Mouse (Mus musculus): ENCODE results near the gene Glis3. TPM values are rescaled to one million over a fixed set of nuclear protein-coding genes. Genes with fewer than 3 reads are reported as not detected.

Gene Glis3
- 1.4 and 1.7 TPM in 2 replicates for polyA plus RNA-seq (2016; fragmentation: Nextera tagmentation; extraction: Ambion mirVana)

GRCm38 (mm10) chr19:28679776-28680391, at the start of gene Glis3:
Glis3 (minus strand) TSS chr19:28680077.
- Histone ChIP-seq H3K4me2 (replicated peaks) (peak within 1 kb of the TSS; percentile 82), H3K9me3 (no peaks in the 10 kb centered on the region), H3K4me3 (peak within 1 kb of the TSS; percentile 46), H3K36me3 (no peaks in the 10 kb centered on the region), H3K27ac (no peak within 1 kb of the TSS), H3K27me3 (replicated peaks) (peaks cover 33% of the 10 kb centered on the region), H3K4me1 (peaks cover 22% of the 10 kb centered on the region), H3K9ac (peak within 1 kb of the TSS; percentile 48)
- 0% methylated on average over 63 of the region's 66 CpGs for WGBS
- peak; percentile 91 for ATAC-seq (ENCODE audit: low FRiP score, low read depth)

GRCm38 (mm10) chr19:28726161-28726880, 46.4 kb upstream of the Glis3 start:
- Histone ChIP-seq H3K27me3 (replicated peaks) (peaks cover 10% of the 10 kb centered on the region), H3K9me3 (no peaks in the 10 kb centered on the region), H3K4me2 (replicated peaks) (no peak overlapping the region), H3K9ac (no peak overlapping the region), H3K4me1 (no peaks in the 10 kb centered on the region), H3K36me3 (no peaks in the 10 kb centered on the region), H3K27ac (no peak overlapping the region), H3K4me3 (no peak overlapping the region)
- no peak for ATAC-seq (ENCODE audit: low FRiP score, low read depth)
- 56% methylated on average over 18 of the region's 18 CpGs for WGBS

GRCm38 (mm10) chr19:28724641-28725040, 44.8 kb upstream of the Glis3 start:
- H3K36me3 ChIP-seq = no peaks in the 10 kb centered on the region
- peaks cover 13% of the 10 kb centered on the region for H3K27me3 ChIP-seq (replicated peaks)
- no peak overlapping the region for H3K9ac ChIP-seq
- H3K9me3 ChIP-seq = no peaks in the 10 kb centered on the region
- no peak overlapping the region for H3K4me2 ChIP-seq (replicated peaks)
- no peak overlapping the region for H3K4me3 ChIP-seq
- H3K4me1 ChIP-seq = no peaks in the 10 kb centered on the region
- no peak overlapping the region for H3K27ac ChIP-seq
- no peak for ATAC-seq (ENCODE audit: low FRiP score, low read depth)
- 79% methylated on average over 7 of the region's 7 CpGs for whole genome bisulfite sequencing

- no peak overlapping the region for H3K27ac ChIP-seq
- H3K27me3 ChIP-seq (replicated peaks) = peaks cover 13% of the 10 kb centered on the region
- H3K4me1 ChIP-seq = no peaks in the 10 kb centered on the region
- no peak overlapping the region for H3K9ac ChIP-seq
- no peak overlapping the region for H3K4me2 ChIP-seq (replicated peaks)
- H3K36me3 ChIP-seq = no peaks in the 10 kb centered on the region
- WGBS = 85% methylated on average over 4 of the region's 4 CpGs
- ATAC-seq (ENCODE audit: low FRiP score, low read depth) = no peak
- H3K9me3 ChIP-seq = no peaks in the 10 kb centered on the region
- H3K4me3 ChIP-seq = no peak overlapping the region
Observed at GRCm38 (mm10) chr19:28722626-28723025, 42.7 kb upstream of the Glis3 start.

GRCm38 (mm10) chr19:28721834-28722233, 42.0 kb upstream of the Glis3 start:
- H3K36me3 ChIP-seq = no peaks in the 10 kb centered on the region
- peaks cover 17% of the 10 kb centered on the region for H3K27me3 ChIP-seq (replicated peaks)
- no peak overlapping the region for H3K27ac ChIP-seq
- no peak overlapping the region for H3K4me3 ChIP-seq
- H3K4me1 ChIP-seq = no peaks in the 10 kb centered on the region
- no peak overlapping the region for H3K4me2 ChIP-seq (replicated peaks)
- no peak overlapping the region for H3K9ac ChIP-seq
- H3K9me3 ChIP-seq = no peaks in the 10 kb centered on the region
- WGBS = 85% methylated on average over 10 of the region's 10 CpGs
- ATAC-seq (ENCODE audit: low FRiP score, low read depth) = no peak

GRCm38 (mm10) chr19:28720016-28720415, 40.1 kb upstream of the Glis3 start:
- no peak overlapping the region for H3K4me2 ChIP-seq (replicated peaks)
- ATAC-seq (ENCODE audit: low FRiP score, low read depth) = no peak
- no peak overlapping the region for H3K9ac ChIP-seq
- H3K4me1 ChIP-seq = no peaks in the 10 kb centered on the region
- H3K36me3 ChIP-seq = no peaks in the 10 kb centered on the region
- H3K27me3 ChIP-seq (replicated peaks) = peaks cover 20% of the 10 kb centered on the region
- H3K4me3 ChIP-seq = no peak overlapping the region
- no peak overlapping the region for H3K27ac ChIP-seq
- H3K9me3 ChIP-seq = no peaks in the 10 kb centered on the region

GRCm38 (mm10) chr19:28714674-28715073, 34.8 kb upstream of the Glis3 start:
- Histone ChIP-seq H3K9me3 (no peaks in the 10 kb centered on the region), H3K36me3 (no peaks in the 10 kb centered on the region), H3K4me3 (no peak overlapping the region), H3K27me3 (replicated peaks) (peaks cover 7% of the 10 kb centered on the region; the same call in 1 of the 2 replicates), H3K9ac (no peak overlapping the region), H3K27ac (no peak overlapping the region), H3K4me2 (replicated peaks) (no peak overlapping the region), H3K4me1 (no peaks in the 10 kb centered on the region)
- no peak for ATAC-seq (ENCODE audit: low FRiP score, low read depth)
- 83% methylated on average over 4 of the region's 4 CpGs for WGBS

GRCm38 (mm10) chr19:28697718-28698117, 17.8 kb upstream of the Glis3 start:
- H3K4me3 ChIP-seq = no peak overlapping the region
- H3K36me3 ChIP-seq = no peaks in the 10 kb centered on the region
- H3K9me3 ChIP-seq = no peaks in the 10 kb centered on the region
- H3K4me2 ChIP-seq (replicated peaks) = no peak overlapping the region
- no peak overlapping the region for H3K27ac ChIP-seq
- 0 out of 2 replicates have a peak, but pooled peaks cover 4% of the 10 kb centered on the region for H3K27me3 ChIP-seq (replicated peaks)
- no peaks in the 10 kb centered on the region for H3K4me1 ChIP-seq
- no peak overlapping the region for H3K9ac ChIP-seq
- 67% methylated on average over 3 of the region's 3 CpGs for WGBS
- ATAC-seq (ENCODE audit: low FRiP score, low read depth) = no peak

- no peaks in the 10 kb centered on the region for H3K27me3 ChIP-seq (replicated peaks)
- H3K36me3 ChIP-seq = no peaks in the 10 kb centered on the region
- H3K4me1 ChIP-seq = no peaks in the 10 kb centered on the region
- no peak overlapping the region for H3K4me3 ChIP-seq
- ATAC-seq (ENCODE audit: low FRiP score, low read depth) = no peak
- no peak overlapping the region for H3K9ac ChIP-seq
- H3K4me2 ChIP-seq (replicated peaks) = no peak overlapping the region
- H3K27ac ChIP-seq = no peak overlapping the region
- 85% methylated on average over 4 of the region's 4 CpGs for WGBS
- no peaks in the 10 kb centered on the region for H3K9me3 ChIP-seq
Observed at GRCm38 (mm10) chr19:28686398-28686797, 6.5 kb upstream of the Glis3 start.

GRCm38 (mm10) chr19:28685484-28685883, 5.6 kb upstream of the Glis3 start:
- WGBS = 86% methylated on average over 4 of the region's 4 CpGs
- H3K4me1 ChIP-seq = no peaks in the 10 kb centered on the region
- H3K4me3 ChIP-seq = no peak overlapping the region
- no peaks in the 10 kb centered on the region for H3K9me3 ChIP-seq
- H3K27me3 ChIP-seq (replicated peaks) = peaks cover 5% of the 10 kb centered on the region; the same call in 1 of the 2 replicates
- no peak overlapping the region for H3K27ac ChIP-seq
- H3K9ac ChIP-seq = no peak overlapping the region
- ATAC-seq (ENCODE audit: low FRiP score, low read depth) = no peak
- no peaks in the 10 kb centered on the region for H3K36me3 ChIP-seq
- H3K4me2 ChIP-seq (replicated peaks) = no peak overlapping the region

GRCm38 (mm10) chr19:28684347-28684746, 4.5 kb upstream of the Glis3 start:
- no peaks in the 10 kb centered on the region for H3K36me3 ChIP-seq
- H3K27ac ChIP-seq = no peak overlapping the region
- H3K4me1 ChIP-seq = peaks cover 3% of the 10 kb centered on the region; the same call in 1 of the 2 replicates
- H3K4me3 ChIP-seq = no peak overlapping the region
- 84% methylated on average over 6 of the region's 6 CpGs for WGBS
- ATAC-seq (ENCODE audit: low FRiP score, low read depth) = no peak
- H3K4me2 ChIP-seq (replicated peaks) = no peak overlapping the region
- no peaks in the 10 kb centered on the region for H3K9me3 ChIP-seq
- H3K27me3 ChIP-seq (replicated peaks) = peaks cover 13% of the 10 kb centered on the region
- H3K9ac ChIP-seq = no peak overlapping the region

GRCm38 (mm10) chr19:28683346-28683745, 3.5 kb upstream of the Glis3 start:
- WGBS = 93% methylated on average over 4 of the region's 4 CpGs
- Histone ChIP-seq H3K4me1 (peaks cover 13% of the 10 kb centered on the region), H3K4me2 (replicated peaks) (no peak overlapping the region), H3K36me3 (no peaks in the 10 kb centered on the region), H3K27ac (no peak overlapping the region), H3K9me3 (no peaks in the 10 kb centered on the region), H3K4me3 (no peak overlapping the region), H3K9ac (no peak overlapping the region), H3K27me3 (replicated peaks) (peaks cover 23% of the 10 kb centered on the region)
- no peak for ATAC-seq (ENCODE audit: low FRiP score, low read depth)

Data from neural tube, embryonic 12.5 days (tissue).